Mouse (Mus musculus): ENCODE data around the gene Gm10134.

DNA sequence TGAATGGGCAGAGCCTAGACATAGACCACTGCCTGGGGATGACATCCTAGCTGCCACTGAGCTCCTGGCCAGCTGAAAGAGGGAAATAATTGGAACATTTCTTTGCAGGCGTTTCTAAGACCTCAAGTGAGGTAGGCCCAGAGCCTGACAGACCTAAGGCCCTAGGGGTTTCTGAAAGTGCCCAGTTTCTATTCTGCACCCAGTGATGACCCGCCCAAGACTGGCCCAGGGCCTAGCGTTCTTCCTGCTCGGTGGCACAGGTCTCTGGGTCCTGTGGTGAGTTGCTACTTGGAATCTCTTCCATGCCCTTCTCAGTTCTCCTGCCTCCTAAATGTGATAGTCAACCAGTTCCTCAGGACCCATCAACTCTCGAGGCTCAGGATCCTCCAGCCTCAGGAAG is 8.3 kb upstream of the Gm10134 start:
- TF ChIP-seq CTCF (IDR thresholded peaks at IDR 0.05; ENCODE audit: control insufficient read depth, insufficient read depth, low read length) (no peak), POLR2A (IDR thresholded peaks at IDR 0.05; ENCODE audit: borderline replicate concordance, control insufficient read depth, low read depth, low read length) (no peak)

Data from bone marrow, adult 2 months (tissue).